Mouse (Mus musculus) lung, postnatal 14 days (tissue): ENCODE data around the gene Ikzf2.

ENCODE experiments used
- DNase-seq: peaks from one replicate; pipeline ENCODE4 v3.0.0; 2021

Ikzf2 gene

GRCm38 (mm10) chr1:69658051-69658450, 29.0 kb downstream of the Ikzf2 start:
- no peak for DNase-seq

- no peak for DNase-seq
Observed at GRCm38 (mm10) chr1:69657455-69657854, 29.6 kb downstream of the Ikzf2 start.

- no peak for DNase-seq
Observed at GRCm38 (mm10) chr1:69656929-69657328, 30.1 kb downstream of the Ikzf2 start.

- DNase-seq = no peak
Observed at GRCm38 (mm10) chr1:69656047-69656782, 30.8 kb downstream of the Ikzf2 start.

GRCm38 (mm10) chr1:69655368-69655767, 31.7 kb downstream of the Ikzf2 start:
- DNase-seq = no peak

GRCm38 (mm10) chr1:69654955-69655354, 32.1 kb downstream of the Ikzf2 start:
- no peak for DNase-seq

- DNase-seq = no peak
Observed at GRCm38 (mm10) chr1:69653419-69653818, 33.6 kb downstream of the Ikzf2 start.

- DNase-seq = no peak
Observed at GRCm38 (mm10) chr1:69643138-69643537, 43.9 kb downstream of the Ikzf2 start.

- no peak for DNase-seq
Observed at GRCm38 (mm10) chr1:69641986-69642385, 45.1 kb downstream of the Ikzf2 start.

- DNase-seq = no peak
Observed at GRCm38 (mm10) chr1:69638321-69638720, 48.7 kb downstream of the Ikzf2 start.

- no peak for DNase-seq
Observed at GRCm38 (mm10) chr1:69637907-69638306, 49.1 kb downstream of the Ikzf2 start.

- no peak for DNase-seq
Observed at GRCm38 (mm10) chr1:69634259-69634658, 52.8 kb downstream of the Ikzf2 start.

- no peak for DNase-seq
Observed at GRCm38 (mm10) chr1:69630508-69630907, 56.5 kb downstream of the Ikzf2 start.

- no peak for DNase-seq
Observed at GRCm38 (mm10) chr1:69629513-69629912, 57.5 kb downstream of the Ikzf2 start.

- DNase-seq = no peak
Observed at GRCm38 (mm10) chr1:69612076-69612475, 75.0 kb downstream of the Ikzf2 start.

- DNase-seq = peak; percentile 5
Observed at GRCm38 (mm10) chr1:69611204-69611725, 75.8 kb downstream of the Ikzf2 start.

GRCm38 (mm10) chr1:69610791-69611190, 76.3 kb downstream of the Ikzf2 start:
- no peak for DNase-seq

- DNase-seq = no peak
Observed at GRCm38 (mm10) chr1:69608846-69609245, 78.2 kb downstream of the Ikzf2 start.

- no peak for DNase-seq
Observed at GRCm38 (mm10) chr1:69606844-69607243, 80.2 kb downstream of the Ikzf2 start.

- DNase-seq = no peak
Observed at GRCm38 (mm10) chr1:69604213-69604612, 82.8 kb downstream of the Ikzf2 start.

- no peak for DNase-seq
Observed at GRCm38 (mm10) chr1:69600954-69601353, 86.1 kb downstream of the Ikzf2 start.

- no peak for DNase-seq
Observed at GRCm38 (mm10) chr1:69599074-69599772, 87.8 kb downstream of the Ikzf2 start.

- no peak for DNase-seq
Observed at GRCm38 (mm10) chr1:69591889-69592288, 95.2 kb downstream of the Ikzf2 start.

- DNase-seq = no peak
Observed at GRCm38 (mm10) chr1:69591328-69591801, 95.7 kb downstream of the Ikzf2 start.
